8 mouse cellular contexts compared by ENCODE assay signal in the genomic region with DNA sequence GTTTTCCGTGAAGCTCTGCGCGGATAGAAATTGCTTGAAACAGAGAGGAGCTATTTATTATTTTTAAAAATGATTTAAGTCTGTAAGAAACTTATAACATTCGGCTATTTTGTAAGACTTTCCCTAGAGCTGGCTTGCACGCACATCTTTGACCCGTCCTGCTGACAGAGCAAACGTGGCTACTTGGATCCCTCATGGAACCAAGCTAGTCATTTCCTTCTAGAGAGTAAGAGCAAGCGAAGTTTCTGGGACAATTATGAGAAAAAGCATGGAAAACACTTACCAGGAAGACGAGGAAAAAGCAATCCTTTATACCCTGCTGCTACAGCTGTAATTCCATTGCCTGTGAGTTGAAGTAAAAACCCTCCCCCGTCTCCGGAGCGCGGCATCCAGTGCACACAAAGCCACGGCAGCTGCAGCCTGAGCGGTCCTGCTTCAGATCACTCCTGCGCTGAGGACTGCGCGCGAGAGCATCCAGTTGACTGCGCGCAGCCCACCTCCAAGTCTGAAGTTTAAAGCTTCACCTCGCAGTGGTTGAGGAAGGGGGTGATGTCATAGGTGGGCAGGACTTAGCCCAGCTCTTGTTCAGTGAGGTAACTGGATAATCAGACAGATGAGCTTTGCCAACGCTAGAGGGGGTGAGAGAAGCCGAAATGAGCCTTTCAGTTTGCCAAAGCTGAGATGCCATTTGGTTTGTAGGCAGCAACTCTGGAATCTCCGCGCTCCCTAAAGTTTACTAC. TPM values are rescaled to one million over a fixed set of nuclear protein-coding genes. Genes with fewer than 3 reads are reported as not detected.
A peak's percentile ranks its signal among the peaks of the same experiment; 100 is the strongest.
DNase-seq lines count a peak whose midpoint lies in the region; ATAC-seq and TF ChIP-seq lines count a peak whose summit lies in the region.

A gene (minus strand): TSS at position 507 of the 740 bp plus-strand sequence.

- TF ChIP-seq CTCF in cortical plate, adult 2 months (IDR thresholded peaks at IDR 0.05; ENCODE audit: extremely low read depth, insufficient read depth, low read length), result peak; percentile 88
- TF ChIP-seq CTCF in left cerebral cortex, adult 2 months (IDR thresholded peaks at IDR 0.05), result peak; percentile 82

- H3K4me1 ChIP-seq in cortical plate, adult 2 months (ENCODE audit: control insufficient read depth, insufficient read depth, low read length), result no peaks in the 10 kb centered on the region

- ATAC-seq in inflammation-experienced regulatory T-cells, adult 6 months, result no peak

- peak within 1 kb of the TSS; percentile 52 for H3K4me3 ChIP-seq in cortical plate, adult 2 months (ENCODE audit: insufficient read depth, low read length)
- H3K4me3 ChIP-seq in left cerebral cortex, adult 2 months, result peak within 1 kb of the TSS; percentile 69

- peak; percentile 100 for TF ChIP-seq POLR2A in cortical plate, adult 2 months (IDR thresholded peaks at IDR 0.05; ENCODE audit: extremely low read depth, insufficient read depth, low read length)

- intact Hi-C loops in left cerebral cortex, adult 2 months (cut with DNase I), result loop anchor here (2.0 to 5.0 kb wide), 5 partner anchors 151 to 1584 kb away; no protein-coding TSS in a partner anchor

- peak within 1 kb of the TSS; percentile 70 for H3K27ac ChIP-seq in cortical plate, adult 2 months (ENCODE audit: insufficient read depth, low read length)
- H3K27ac ChIP-seq in left cerebral cortex, adult 2 months, result peak within 1 kb of the TSS; percentile 81

- DNase-seq in adrenal gland, adult 2 months, result peak; percentile 92
- DNase-seq in gastrocnemius, postnatal 10 days, result peak; percentile 58
- DNase-seq in hindlimb bud, embryonic 11.5 days (ENCODE audit: extremely low spot score, low read depth, low spot score), result peak; percentile 96
- DNase-seq in left cerebral cortex, adult 2 months (ENCODE audit: extremely low spot score in 1 of 2, low spot score in 2 of 2), result peak; percentile 89 to 91
- DNase-seq in lung, postnatal 4 days, result peak; percentile 87 to 89
- DNase-seq in right cerebral cortex, adult 2 months (ENCODE audit: low spot score in 2 of 2), result peak; percentile 94 to 97

RNA-seq across cellular contexts. Expression of the gene that starts here (rescaled TPM):
- total RNA-seq in adrenal gland, adult 2 months (2021), result 1 to 10 TPM; 7.3 to 9.2 TPM
- polyA plus RNA-seq in adrenal gland, adult 2 months (2012; rRNA removed), result 0.28 and 0.29 TPM in 2 replicates
- 11.3 and 11.8 TPM in 2 replicates for polyA plus RNA-seq in cortical plate, adult 2 months (2012; rRNA removed)
- total RNA-seq in gastrocnemius, postnatal 10 days (2021), result 1 to 10 TPM; 2.1 to 2.3 TPM
- total RNA-seq in left cerebral cortex, adult 2 months (2021), result 10 to 100 TPM; 25.3 to 30.8 TPM
- under 1 TPM in 1 of 3 experiments, not detected in 2; 0.18 TPM for polyA plus RNA-seq in inflammation-experienced regulatory T-cells, adult 6 months (2017; shearing (Covaris generic))
